Mouse (Mus musculus): ENCODE measurements around the gene Btbd9.

DNA sequence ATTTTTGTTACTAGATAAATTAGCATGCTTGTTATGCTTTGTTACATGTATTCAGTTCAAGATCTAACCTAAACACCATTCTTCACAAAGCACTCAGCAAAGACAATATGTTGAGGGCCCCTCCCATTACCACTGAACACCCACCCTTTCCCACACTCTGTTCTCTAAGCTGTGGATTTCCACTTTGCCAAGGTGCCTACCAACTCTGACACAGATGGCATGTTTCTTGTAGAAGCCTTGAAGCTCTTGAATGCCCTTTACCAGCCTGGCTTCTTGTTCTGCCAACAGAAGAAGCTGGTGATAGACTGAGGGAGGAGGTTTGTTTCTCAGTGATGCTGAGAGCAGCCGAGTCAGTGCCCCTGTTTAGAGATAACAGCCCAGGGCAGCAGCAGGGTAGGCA is 256.0 kb downstream of the Btbd9 start:
- TF ChIP-seq EP300 (IDR thresholded peaks at IDR 0.05) (no peak), CTCF (IDR thresholded peaks at IDR 0.05) (no peak)
